Mouse (Mus musculus) retina, postnatal 7 days (tissue): ENCODE results near the gene Dytn.
"Not testable (repeated sequence)": the region's sequence is repeated elsewhere in the genome, so short reads cannot be mapped to it uniquely, and the experiment has no call there.

Source experiments
- DNase-seq: peaks from one replicate; pipeline ENCODE4 v3.0.0-alpha.2; 2012; ENCODE audit warnings: low read depth, low spot score

The Dytn gene

GRCm38 (mm10) chr1:63686827-63687226 is at the start of gene Dytn:
Gene Dytn, minus strand, starts transcription at chr1:63686927.
- no peak for DNase-seq

GRCm38 (mm10) chr1:63730240-63730771 is 43.6 kb upstream of the Dytn start, which contains the start of the genes Mdh1b and Fastkd2:
Gene Mdh1b, minus strand, starts transcription at chr1:63730318.
Gene Fastkd2, plus strand, starts transcription at chr1:63730614.
- DNase-seq: peak; percentile 88

GRCm38 (mm10) chr1:63729796-63730195 is 43.1 kb upstream of the Dytn start:
- DNase-seq: no peak

- no peak for DNase-seq
These were observed 33.4 kb upstream of the Dytn start for GRCm38 (mm10) chr1:63720161-63720560.

- DNase-seq: no peak
These were observed 22.1 kb upstream of the Dytn start for GRCm38 (mm10) chr1:63708876-63709275.

- DNase-seq: no peak
These were observed 19.0 kb upstream of the Dytn start for GRCm38 (mm10) chr1:63705733-63706132.

GRCm38 (mm10) chr1:63696861-63697260 is 10.1 kb upstream of the Dytn start:
- DNase-seq: no peak

- no peak for DNase-seq
These were observed 10.8 kb downstream of the Dytn start for GRCm38 (mm10) chr1:63675975-63676374.

GRCm38 (mm10) chr1:63668852-63669160 is 17.9 kb downstream of the Dytn start:
- DNase-seq: peak; percentile 57

GRCm38 (mm10) chr1:63667949-63668851 is 18.5 kb downstream of the Dytn start:
- DNase-seq: no peak

GRCm38 (mm10) chr1:63667201-63667948 is 19.4 kb downstream of the Dytn start:
- DNase-seq: no peak

GRCm38 (mm10) chr1:63666089-63666488 is 20.6 kb downstream of the Dytn start:
- DNase-seq: no peak

- peak; percentile 62 for DNase-seq
These were observed 27.1 kb downstream of the Dytn start for GRCm38 (mm10) chr1:63659591-63659990.

GRCm38 (mm10) chr1:63658016-63658415 is 28.7 kb downstream of the Dytn start:
- DNase-seq: peak; percentile 43

GRCm38 (mm10) chr1:63639921-63640320 is 46.8 kb downstream of the Dytn start:
- no peak for DNase-seq

- DNase-seq: not testable (repeated sequence)
These were observed 56.3 kb downstream of the Dytn start for GRCm38 (mm10) chr1:63630390-63630789.

GRCm38 (mm10) chr1:63628211-63628610 is 58.5 kb downstream of the Dytn start:
- no peak for DNase-seq

- no peak for DNase-seq
These were observed 71.1 kb downstream of the Dytn start, which contains the start of gene Gm39653 for GRCm38 (mm10) chr1:63615668-63616067. Gene Gm39653, plus strand, starts transcription at chr1:63615968.

- DNase-seq: no peak
These were observed 72.1 kb downstream of the Dytn start for GRCm38 (mm10) chr1:63614594-63614993.

- no peak for DNase-seq
These were observed 77.1 kb downstream of the Dytn start for GRCm38 (mm10) chr1:63609613-63610012.

- DNase-seq: no peak
These were observed 82.7 kb downstream of the Dytn start for GRCm38 (mm10) chr1:63603870-63604500.

GRCm38 (mm10) chr1:63586869-63587268 is 99.9 kb downstream of the Dytn start:
- DNase-seq: no peak
